Mouse (Mus musculus) Patski (cell line): ENCODE results near the gene Dcaf5. TPM values are rescaled to one million over a fixed set of nuclear protein-coding genes. Genes with fewer than 3 reads are reported as not detected.
"Not testable (repeated sequence)": the region's sequence is repeated elsewhere in the genome, so short reads cannot be mapped to it uniquely, and the experiment has no call there.

Experiments used
- ATAC-seq: fragments of 100-300 bp; one replicate; pipeline ENCODE4 v1.8.0; 2021
- CTCF ChIA-PET: fragments of 350-600 bp; sonication (Branson Sonifier 250); formaldehyde crosslinking; loops from one replicate; lab custom pipeline; 2022; ENCODE audit warnings: inconsistent platforms; lab: Charles Lee
- POLR2A ChIA-PET: fragments of 350-600 bp; sonication (Branson Sonifier 250); formaldehyde crosslinking; loops from one replicate; lab custom pipeline; 2022; ENCODE audit warnings: antibody characterized with exemption, inconsistent platforms; lab: Charles Lee
- DNase-seq: peaks from one replicate; pipeline ENCODE4 v3.0.0-alpha.2; 2011; ENCODE audit warnings: low read depth, low spot score
- H3K27me3 ChIP-seq: fragments of 371-371 bp; one replicate; pipeline ENCODE4 v1.5.1; 2021
- CTCF ChIP-seq: fragments of 100-300 bp; IDR thresholded peaks from one replicate; pipeline ENCODE4 v1.5.1; 2021
- in situ Hi-C: fragments of 300-500 bp; cut with MboI; formaldehyde crosslinking; loops from 3 replicates; pipeline ENCODE4 v1.11.1; 2018; ENCODE audit warnings: low pct_unique_long_range_greater_than_20kb, mixed read lengths
- polyA plus RNA-seq: library from polyadenylated mRNA; unstranded; gene quantifications from one replicate; pipeline ENCODE4 v1.2.3, GENCODE M21; 2021

The Dcaf5 gene
- 33.2 TPM for polyA plus RNA-seq

DNA sequence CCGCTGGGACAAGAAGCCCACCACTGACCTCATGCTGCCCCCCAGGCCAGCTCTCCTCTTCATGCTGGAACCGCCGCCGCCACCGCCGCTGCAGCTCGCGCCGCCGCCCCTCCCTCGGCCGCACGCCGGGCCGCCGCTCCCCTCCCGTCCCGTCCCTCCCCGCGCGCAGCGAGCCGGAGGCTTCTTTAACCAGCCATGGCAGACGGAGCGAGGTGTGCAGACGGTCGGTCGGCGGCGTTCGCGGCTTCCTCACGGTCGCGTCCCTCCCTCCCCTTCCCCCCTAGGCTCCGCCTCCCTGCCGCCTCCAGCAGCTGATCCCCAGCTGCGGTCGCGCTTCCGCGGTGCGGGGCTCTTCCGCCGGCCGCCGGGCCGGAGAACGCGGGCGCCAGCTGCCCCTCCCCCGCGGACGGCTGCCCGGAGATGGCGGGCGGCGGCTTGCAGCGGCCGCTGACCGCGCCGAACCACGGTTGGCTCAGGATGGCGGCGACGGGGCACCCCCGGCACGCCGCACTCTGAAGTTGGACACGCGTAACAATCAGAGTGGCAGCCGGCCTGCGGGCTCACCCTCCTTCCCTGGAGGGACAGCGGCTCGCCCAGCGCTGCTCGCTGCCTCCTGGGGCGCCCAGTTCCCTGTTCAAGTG is at the start of gene Dcaf5:
TSS of gene Dcaf5 (minus strand) at position 266 of the 641 bp plus-strand sequence.
- TF ChIP-seq CTCF, result no peak
- POLR2A ChIA-PET, result interaction anchor here (1.9 kb wide), 1 partner anchor 9 kb away, joined by 5 read pairs; no protein-coding TSS in a partner anchor
- CTCF ChIA-PET, result no interaction called here
- ATAC-seq (peak; percentile 51), DNase-seq (no peak)
- H3K27me3 ChIP-seq, result no peaks in the 10 kb centered on the region
- in situ Hi-C loops, result no loop called here

DNA sequence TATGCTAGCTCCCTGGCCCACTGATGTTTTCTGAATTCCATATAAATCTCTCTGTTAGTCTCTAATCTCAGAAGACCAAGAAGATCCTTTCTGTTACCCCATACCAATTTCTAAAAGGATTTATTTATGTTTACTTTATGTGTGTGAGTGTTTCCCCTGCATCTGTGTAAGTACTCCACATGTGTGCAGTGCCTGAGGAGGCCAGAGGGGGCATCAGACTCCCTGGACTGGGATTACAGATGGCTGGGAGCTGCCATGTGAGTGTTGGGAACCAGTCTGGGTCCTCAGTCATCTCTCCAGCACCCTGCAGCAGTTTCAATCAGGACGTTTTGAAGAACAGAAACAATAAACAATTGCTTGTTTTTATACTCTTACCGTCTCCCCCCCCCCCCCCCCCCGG is 47.0 kb upstream of the Dcaf5 start:
- in situ Hi-C loops, result no loop called here
- ATAC-seq (no peak), DNase-seq (no peak)
- TF ChIP-seq CTCF, result peak; percentile 16
- ChIA-PET POLR2A (no interaction called here), CTCF (no interaction called here)
- no peaks in the 10 kb centered on the region for H3K27me3 ChIP-seq

DNA sequence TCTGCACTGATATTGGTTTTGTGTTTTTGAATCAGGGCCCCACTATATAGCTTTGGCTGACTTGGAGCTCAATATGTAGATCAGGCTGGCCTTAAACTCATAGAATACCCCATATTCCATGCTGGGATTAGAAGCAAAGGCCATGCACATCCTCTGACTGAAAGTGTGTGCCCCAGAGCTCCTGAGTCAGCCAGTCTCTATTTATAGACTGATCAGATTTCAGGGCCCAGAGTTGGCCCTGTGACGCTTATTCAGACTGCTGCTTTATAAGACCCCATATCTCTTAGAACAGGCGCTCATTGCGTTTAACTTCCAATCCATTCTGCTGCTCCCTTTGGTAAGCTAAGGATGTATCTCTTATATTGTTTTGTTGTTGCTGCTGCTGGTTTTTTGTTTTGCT is 43.6 kb upstream of the Dcaf5 start:
- DNase-seq, result no peak
- TF ChIP-seq CTCF, result no peak
- ATAC-seq, result no peak
- H3K27me3 ChIP-seq, result no peaks in the 10 kb centered on the region
- CTCF ChIA-PET, result no interaction called here
- POLR2A ChIA-PET, result interaction anchor here (1.2 kb wide), 1 partner anchor 16 kb away, joined by 3 read pairs; no protein-coding TSS in a partner anchor
- in situ Hi-C loops, result no loop called here

DNA sequence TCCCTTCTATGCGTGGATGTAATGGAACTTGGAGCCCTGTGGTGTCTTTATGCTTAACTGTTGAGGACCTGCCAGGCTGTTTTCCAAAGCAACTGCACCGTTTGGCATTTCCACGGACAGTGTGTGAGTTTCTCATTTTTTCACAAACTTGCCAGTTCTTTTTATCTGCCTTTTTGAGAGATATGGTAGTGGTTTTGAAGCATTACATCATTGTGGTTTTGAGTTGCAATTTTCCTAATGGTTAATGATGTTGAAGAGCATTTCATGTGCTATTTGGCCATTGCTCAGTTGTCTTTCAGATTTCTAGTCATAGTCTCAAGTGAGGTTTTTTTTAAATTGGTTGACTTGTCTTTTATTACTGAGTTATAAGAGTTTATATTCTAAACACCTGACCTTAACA is 37.3 kb upstream of the Dcaf5 start:
- ChIA-PET POLR2A (no interaction called here), CTCF (no interaction called here)
- H3K27me3 ChIP-seq, result no peaks in the 10 kb centered on the region
- no peak for TF ChIP-seq CTCF
- no peak for ATAC-seq
- DNase-seq, result no peak
- in situ Hi-C loops, result no loop called here

DNA sequence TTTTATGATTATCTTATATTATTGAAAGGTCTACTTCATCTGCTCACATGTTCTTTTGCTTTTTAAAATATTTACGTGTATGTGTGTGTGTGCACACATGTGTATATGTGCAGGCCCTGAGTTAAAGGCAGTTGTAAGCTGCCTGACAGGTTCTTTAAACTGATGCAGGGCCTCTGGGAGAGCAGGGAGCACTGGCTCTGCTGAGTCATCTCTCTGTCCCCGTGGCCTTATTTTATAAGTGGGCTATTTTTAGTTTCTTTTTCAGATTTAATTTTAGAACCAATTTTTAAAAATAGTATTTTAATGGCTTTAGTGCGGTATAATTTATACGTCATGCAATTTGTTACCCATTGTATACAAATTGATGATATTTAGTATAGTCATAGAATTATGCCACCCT is 35.5 kb upstream of the Dcaf5 start:
- POLR2A ChIA-PET, result no interaction called here
- no peaks in the 10 kb centered on the region for H3K27me3 ChIP-seq
- TF ChIP-seq CTCF, result no peak
- DNase-seq (no peak), ATAC-seq (no peak)
- in situ Hi-C loops, result no loop called here
- CTCF ChIA-PET, result no interaction called here

DNA sequence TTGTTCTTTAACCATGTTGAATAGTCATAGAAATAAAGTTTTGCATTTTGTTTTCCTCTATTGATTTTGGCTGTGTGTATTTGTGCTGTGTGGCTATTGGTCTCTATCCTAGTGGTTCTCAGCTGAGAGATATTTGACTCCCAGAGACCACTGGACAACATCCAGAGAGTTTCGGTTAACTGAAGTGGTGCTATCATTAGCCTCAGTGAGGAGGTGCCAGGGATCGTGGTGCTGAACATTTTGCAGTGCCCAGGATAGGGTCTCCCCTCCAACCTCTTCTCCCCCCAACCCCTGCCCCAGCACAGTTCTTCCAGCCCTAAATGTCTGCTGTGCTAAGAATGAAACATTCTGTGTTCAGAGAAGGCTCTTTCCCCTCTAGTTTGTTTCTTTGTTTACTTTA is 33.8 kb upstream of the Dcaf5 start:
- CTCF ChIA-PET, result no interaction called here
- DNase-seq (no peak), ATAC-seq (no peak)
- POLR2A ChIA-PET, result interaction anchor here (0.6 to 0.7 kb wide), 3 partner anchors 221 to 1100 kb away, joined by 3 to 7 read pairs (median 7); no protein-coding TSS in a partner anchor
- H3K27me3 ChIP-seq, result no peaks in the 10 kb centered on the region
- no peak for TF ChIP-seq CTCF
- in situ Hi-C loops, result no loop called here

DNA sequence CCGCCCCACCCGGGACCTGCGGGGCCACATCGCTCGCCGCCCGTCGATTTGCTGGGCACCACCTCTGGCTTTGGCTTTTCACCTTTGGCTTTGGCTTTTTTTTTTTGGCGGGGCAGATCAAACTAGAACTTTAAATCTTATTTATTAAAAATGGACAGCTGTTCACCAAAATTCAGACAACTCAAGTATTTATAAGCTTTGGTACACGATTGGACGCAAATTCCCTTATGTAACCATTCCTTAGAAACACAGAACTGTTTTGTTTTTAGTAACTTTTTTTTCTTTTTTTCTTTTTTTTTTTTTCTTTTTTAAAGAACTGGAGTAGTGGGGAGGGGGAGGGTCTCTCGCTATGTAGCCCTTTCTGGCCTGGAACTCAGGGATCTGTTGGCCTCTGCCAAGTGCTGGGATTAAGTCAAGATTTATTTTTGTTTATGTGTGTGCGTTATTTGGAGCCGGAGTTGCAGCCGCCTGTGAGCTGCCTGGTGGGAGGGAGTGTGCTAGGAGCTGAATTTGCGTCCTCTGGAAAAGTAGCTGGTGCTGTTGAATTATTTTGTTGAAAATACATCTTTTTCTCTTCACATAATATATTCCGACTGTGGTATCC is 27.4 kb upstream of the Dcaf5 start:
- in situ Hi-C loops, result no loop called here
- TF ChIP-seq CTCF, result no peak
- ATAC-seq (no peak), DNase-seq (no peak)
- ChIA-PET CTCF (interaction anchor here (1.0 to 1.5 kb wide), 2 partner anchors 30 to 33 kb away, joined by 3 to 4 read pairs; no protein-coding TSS in a partner anchor), POLR2A (interaction anchor here (0.6 to 1.8 kb wide), 4 partner anchors 12 to 1222 kb away, joined by 3 to 4 read pairs (median 3); no protein-coding TSS in a partner anchor)
- H3K27me3 ChIP-seq, result no peaks in the 10 kb centered on the region

DNA sequence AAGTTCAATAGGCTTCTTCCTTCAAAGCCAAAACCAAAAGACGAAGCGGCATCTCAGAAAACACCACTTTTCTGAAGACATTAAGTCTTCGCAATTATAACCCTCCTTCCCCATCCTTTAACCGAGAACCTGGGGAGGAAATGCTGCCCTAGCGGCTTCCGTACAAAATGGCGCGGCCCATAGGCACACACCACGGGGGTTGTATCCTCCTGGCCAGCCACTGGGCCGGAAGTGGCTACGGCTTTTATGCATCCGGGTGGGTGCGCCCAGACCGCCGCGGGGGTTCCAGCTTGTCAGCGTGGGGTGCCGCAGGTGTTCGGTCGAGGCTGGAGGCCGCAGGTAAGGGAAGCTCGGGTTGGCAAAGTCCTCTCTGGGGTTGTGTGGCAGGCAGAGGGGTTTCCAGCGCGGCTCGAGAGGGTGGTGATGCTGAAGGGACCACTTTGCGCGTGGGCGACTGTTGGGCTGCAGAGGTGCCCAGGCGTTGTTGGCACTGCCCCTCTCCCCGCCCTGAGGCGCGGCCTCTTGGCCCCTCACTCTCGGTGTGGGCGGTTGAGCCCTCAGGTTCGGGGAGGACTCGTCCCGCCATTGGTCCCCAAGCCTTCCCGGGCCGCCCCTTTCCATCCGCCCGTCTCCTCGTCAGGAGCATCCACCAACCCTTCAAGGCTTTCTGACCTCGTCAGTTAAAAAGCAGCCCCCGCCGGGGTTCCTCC is 26.7 kb upstream of the Dcaf5 start, which contains the start of gene Exd2:
TSS of gene Exd2 (plus strand) at position 154 of the 710 bp plus-strand sequence.
- peaks cover 6% of the 10 kb centered on the region for H3K27me3 ChIP-seq
- DNase-seq, result peak; percentile 47
- TF ChIP-seq CTCF, result no peak
- ChIA-PET POLR2A (interaction anchor here (0.5 to 1.8 kb wide), 3 partner anchors 13 to 29 kb away, joined by 3 read pairs; no protein-coding TSS in a partner anchor), CTCF (interaction anchor here (1.0 kb wide), 1 partner anchor 30 kb away, joined by 3 read pairs; no protein-coding TSS in a partner anchor)
- ATAC-seq, result peak; percentile 95
- in situ Hi-C loops, result no loop called here

DNA sequence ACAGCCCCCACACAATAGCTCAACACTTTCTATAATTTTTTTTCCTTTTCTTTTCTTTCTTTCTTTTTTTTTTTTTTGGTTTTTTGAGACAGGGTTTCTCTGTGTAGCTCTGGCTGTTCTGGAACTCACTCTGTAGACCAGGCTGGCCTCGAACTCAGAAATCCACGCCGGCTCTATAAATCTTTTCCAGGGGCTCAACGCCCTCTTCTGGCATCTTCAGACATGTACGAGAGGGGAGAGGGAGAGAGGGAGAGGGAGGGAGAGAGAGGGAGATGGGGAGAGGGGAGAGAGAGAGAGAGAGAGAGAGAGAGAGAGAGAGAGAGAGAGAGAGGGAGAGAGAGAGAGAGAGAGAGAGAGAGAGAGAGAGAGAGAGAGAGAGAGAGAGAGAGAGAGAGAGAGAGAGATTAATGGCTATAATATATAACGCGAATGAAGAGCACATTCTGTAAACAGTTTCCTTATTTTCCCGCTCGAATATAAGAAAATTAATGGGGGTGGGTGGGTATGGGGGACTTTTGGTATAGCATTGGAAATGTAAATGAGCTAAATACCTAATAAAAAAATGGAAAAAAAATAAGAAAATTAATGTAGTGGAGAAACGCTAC is 26.0 kb upstream of the Dcaf5 start:
- H3K27me3 ChIP-seq, DNase-seq, CTCF ChIA-PET, ATAC-seq, in situ Hi-C loops: not testable (repeated sequence)
- POLR2A ChIA-PET, result interaction anchor here (0.5 to 1.8 kb wide), 5 partner anchors 14 to 62 kb away, joined by 3 read pairs; no protein-coding TSS in a partner anchor

DNA sequence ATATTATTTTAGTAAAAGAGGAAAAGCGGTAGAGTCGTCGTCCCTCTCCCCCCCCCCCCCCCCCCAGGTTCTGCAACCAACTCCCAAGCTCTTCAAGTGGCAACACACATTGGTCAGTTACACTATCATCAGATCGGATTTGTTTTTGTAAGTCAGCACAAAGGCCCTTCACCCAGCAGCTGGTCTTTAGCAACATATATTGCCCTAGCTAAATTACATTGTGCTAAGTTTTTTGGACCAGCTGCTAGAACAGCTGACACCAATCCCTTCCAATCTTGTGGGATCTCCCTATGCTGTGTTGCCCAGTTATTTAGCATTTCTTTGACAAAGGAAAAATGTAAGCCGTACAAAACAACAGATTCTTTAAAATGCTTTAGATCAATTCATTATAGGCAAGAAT is 21.6 kb upstream of the Dcaf5 start:
- no peak for TF ChIP-seq CTCF
- no peak for DNase-seq
- no peak for ATAC-seq
- ChIA-PET CTCF (no interaction called here), POLR2A (no interaction called here)
- in situ Hi-C loops, result no loop called here
- H3K27me3 ChIP-seq, result peaks cover 6% of the 10 kb centered on the region
